Mouse (Mus musculus) liver, postnatal 0 days (tissue): Measurements from ENCODE around the gene B4galt2. TPM values are rescaled to one million over a fixed set of nuclear protein-coding genes. Genes with fewer than 3 reads are reported as not detected.

Source experiments
- ATAC-seq: fragments of 200-750 bp; cut with Nextera tagmentation; 2 replicates; pipeline ENCODE4 v1.8.0; 2017; ENCODE audit warnings: mild to moderate bottlenecking, moderate library complexity
- DNase-seq: peaks from one replicate; pipeline ENCODE4 v3.0.0-alpha.2; 2016
- H3K27ac ChIP-seq: fragments of 300-500 bp; sonication (generic); 2 replicates; pipeline ENCODE4 v1.5.1; 2014; ENCODE audit warnings: antibody characterized with exemption, moderate library complexity, mild to moderate bottlenecking, low read depth
- H3K27me3 ChIP-seq: fragments of 300-500 bp; sonication (generic); 2 replicates; pipeline ENCODE4 v1.6.1; 2014; ENCODE audit warnings: low read length, control low read depth, mixed read lengths; ENCODE audit not compliant: insufficient read depth
- H3K36me3 ChIP-seq: fragments of 300-500 bp; sonication (generic); replicated peaks from 2 replicates; pipeline ENCODE4 v1.6.1; 2014; ENCODE audit warnings: mild to moderate bottlenecking, control low read depth, low read length, moderate library complexity, mixed read lengths; ENCODE audit not compliant: insufficient read depth
- H3K4me1 ChIP-seq: fragments of 300-500 bp; sonication (generic); 2 replicates; pipeline ENCODE4 v1.6.1; 2014; ENCODE audit warnings: antibody characterized with exemption, mild to moderate bottlenecking, control low read depth; ENCODE audit not compliant: insufficient read depth
- H3K4me2 ChIP-seq: fragments of 300-500 bp; sonication (generic); 2 replicates; pipeline ENCODE4 v1.6.1; 2014; ENCODE audit warnings: low read depth, mild to moderate bottlenecking, low read length, moderate library complexity, mixed read lengths
- H3K4me3 ChIP-seq: fragments of 300-500 bp; sonication (generic); 2 replicates; pipeline ENCODE4 v1.5.1; 2014; ENCODE audit warnings: low read depth, low read length
- H3K9ac ChIP-seq: fragments of 300-500 bp; sonication (generic); replicated peaks from 2 replicates; pipeline ENCODE4 v1.6.1; 2014; ENCODE audit warnings: mild to moderate bottlenecking, moderate library complexity
- H3K9me3 ChIP-seq: fragments of 300-500 bp; sonication (generic); 2 replicates; pipeline ENCODE4 v1.6.1; 2016; ENCODE audit warnings: mild to moderate bottlenecking, control low read depth, low read length, mixed read lengths
- CTCF ChIP-seq: sonication (generic); IDR thresholded peaks from 2 replicates; pipeline ENCODE4 v1.5.1; 2016; ENCODE audit warnings: antibody characterized with exemption, low read depth
- EP300 ChIP-seq: IDR thresholded peaks from 2 replicates; pipeline ENCODE4 v1.6.1; 2016; ENCODE audit warnings: antibody characterized with exemption, low read depth, mild to moderate bottlenecking
- WGBS: fragments of 180-500 bp; shearing (Covaris S2); extraction: QIAGEN DNeasy Blood & Tissue Kit; methylation state at CpG from one replicate; pipeline ENCODE4 v1.1.7; 2014; ENCODE audit not compliant: insufficient replicate concordance; 5-methylcytosine and 5-hydroxymethylcytosine counted together
- polyA plus RNA-seq: library from polyadenylated mRNA; unstranded; fragments of >200 nt; fragmentation: Nextera tagmentation; extraction: Ambion mirVana; gene quantifications from 2 replicates; pipeline ENCODE4 v1.2.1, GENCODE M21; 2015

B4galt2 gene
- polyA plus RNA-seq, 1 experiment from 2014 or later, result 0.67 TPM

- 41% methylated on average over 3 of the region's 3 CpGs for WGBS
- Histone ChIP-seq H3K4me2 (peak within 1 kb of the TSS; percentile 93), H3K9me3 (no peaks in the 10 kb centered on the region), H3K4me3 (peak within 1 kb of the TSS; percentile 80), H3K4me1 (peaks cover 42% of the 10 kb centered on the region), H3K9ac (peak within 1 kb of the TSS; percentile 85), H3K27ac (peak within 1 kb of the TSS; percentile 96), H3K27me3 (no peaks in the 10 kb centered on the region; the same call in 1 of the 2 replicates), H3K36me3 (peaks cover 9% of the 10 kb centered on the region)
- DNase-seq (no peak), ATAC-seq (no peak)
- TF ChIP-seq EP300, result no peak
- TF ChIP-seq CTCF, result no peak
These were observed 48.8 kb downstream of the B4galt2 start, which contains the start of gene Slc6a9 for GRCm38 (mm10) chr4:117834457-117834844. Gene Slc6a9 (plus strand): TSS chr4:117834506.

DNA sequence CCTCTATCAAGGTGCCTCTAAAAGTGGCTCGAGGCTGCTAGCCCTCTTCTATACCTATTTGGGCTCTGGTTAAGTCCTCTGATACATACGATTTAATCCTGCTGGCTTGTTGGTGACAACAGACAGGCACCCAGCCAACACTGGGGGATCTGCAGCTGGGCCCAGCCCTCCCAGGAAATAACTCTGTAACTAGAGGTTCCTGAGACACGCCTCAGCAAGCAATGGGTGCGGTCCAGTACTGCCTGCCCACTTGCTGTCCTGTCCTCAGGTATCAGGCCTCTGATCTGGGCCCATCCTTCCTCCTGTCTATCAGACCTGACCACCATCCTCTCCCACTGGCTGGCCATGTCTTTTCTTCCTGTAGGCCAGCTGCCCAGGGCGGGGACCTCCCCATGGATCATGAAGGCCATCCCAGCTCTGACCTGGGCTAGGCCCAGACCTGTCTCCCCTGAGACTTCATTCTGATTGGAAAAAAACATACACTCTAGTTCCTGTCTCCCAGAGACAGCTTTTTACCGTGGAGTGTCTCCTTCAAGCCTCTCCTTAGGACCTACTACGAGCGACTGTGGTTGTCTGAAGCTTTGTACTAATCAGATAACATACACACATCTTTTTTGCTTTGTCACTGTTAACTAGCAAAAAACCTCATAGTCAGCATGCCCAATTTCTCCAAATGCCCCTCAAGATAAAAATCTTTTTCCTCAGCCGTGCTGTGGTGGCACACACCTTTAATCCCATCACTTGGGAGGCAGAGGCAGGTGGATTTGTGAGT, 51.2 kb downstream of the B4galt2 start:
- Histone ChIP-seq H3K4me3 (no peak overlapping the region), H3K9ac (peak overlapping the region; percentile 66), H3K27ac (peak overlapping the region; percentile 96), H3K9me3 (no peaks in the 10 kb centered on the region), H3K4me2 (peak overlapping the region; percentile 63), H3K4me1 (peaks cover 49% of the 10 kb centered on the region), H3K36me3 (no peaks in the 10 kb centered on the region), H3K27me3 (no peaks in the 10 kb centered on the region; the same call in 1 of the 2 replicates)
- WGBS, result 50% methylated on average over 9 of the region's 9 CpGs
- DNase-seq (peak; percentile 76), ATAC-seq (peak; percentile 18)
- peak; percentile 85 for TF ChIP-seq EP300
- no peak for TF ChIP-seq CTCF

- Histone ChIP-seq H3K4me1 (peaks cover 49% of the 10 kb centered on the region), H3K36me3 (no peaks in the 10 kb centered on the region), H3K4me3 (no peak overlapping the region), H3K4me2 (peak overlapping the region; percentile 63), H3K9ac (peak overlapping the region; percentile 66), H3K27me3 (no peaks in the 10 kb centered on the region; the same call in 1 of the 2 replicates), H3K27ac (peak overlapping the region; percentile 96), H3K9me3 (no peaks in the 10 kb centered on the region)
- WGBS, result 54% methylated on average over 2 of the region's 2 CpGs
- no peak for TF ChIP-seq CTCF
- no peak for TF ChIP-seq EP300
- ATAC-seq (no peak), DNase-seq (no peak)
These were observed 51.8 kb downstream of the B4galt2 start for GRCm38 (mm10) chr4:117831499-117831898.

DNA sequence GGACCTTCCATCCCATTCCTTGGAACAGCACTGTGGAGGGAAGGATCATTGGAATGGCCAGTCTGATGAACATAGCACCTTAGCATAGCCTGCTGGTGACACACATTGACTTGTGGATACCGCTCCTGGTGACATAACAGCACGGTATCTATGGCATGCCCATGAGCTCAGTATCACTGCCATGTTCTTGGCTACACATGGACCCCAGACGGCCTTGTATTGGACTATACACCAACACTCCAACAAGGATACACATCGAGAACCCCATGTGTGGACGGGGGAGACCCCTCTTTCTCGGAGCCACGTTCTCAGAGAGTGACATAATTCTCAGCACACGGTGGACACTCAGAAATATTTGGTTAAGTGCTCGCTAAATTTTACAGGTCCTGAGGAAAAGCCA, 52.5 kb downstream of the B4galt2 start:
- peak overlapping the region; percentile 73 for H3K4me2 ChIP-seq
- peaks cover 49% of the 10 kb centered on the region for H3K4me1 ChIP-seq
- TF ChIP-seq EP300 (no peak), CTCF (no peak)
- 79% methylated on average over 9 of the region's 9 CpGs for WGBS
- H3K27ac ChIP-seq, result peak overlapping the region; percentile 96
- ATAC-seq (no peak), DNase-seq (no peak)
- peak overlapping the region; percentile 66 for H3K9ac ChIP-seq
- H3K36me3 ChIP-seq, result no peaks in the 10 kb centered on the region
- no peak overlapping the region for H3K4me3 ChIP-seq
- H3K27me3 ChIP-seq, result no peaks in the 10 kb centered on the region; the same call in 1 of the 2 replicates
- no peaks in the 10 kb centered on the region for H3K9me3 ChIP-seq

DNA sequence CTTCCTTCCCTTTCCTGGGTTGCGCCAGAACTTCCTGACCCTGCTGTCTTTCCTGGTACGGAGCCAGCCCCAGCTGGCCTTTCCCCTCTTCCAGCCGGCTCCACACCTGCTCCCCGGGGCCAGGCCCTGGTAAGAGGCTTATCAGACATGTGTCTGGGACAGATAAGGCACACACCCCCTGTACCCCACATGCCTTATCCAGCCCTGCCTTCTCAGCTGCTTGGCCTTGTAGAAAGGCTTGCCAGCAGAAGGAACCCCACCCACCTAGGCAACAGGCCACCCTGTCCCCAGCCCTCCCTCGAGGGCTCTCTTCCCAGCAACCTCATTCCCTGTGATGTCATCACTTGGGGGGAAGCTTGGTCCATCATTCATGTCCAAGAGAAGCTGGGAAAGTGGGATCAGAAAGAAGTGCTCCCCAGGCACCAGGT, 53.1 kb downstream of the B4galt2 start:
- Histone ChIP-seq H3K4me1 (peaks cover 49% of the 10 kb centered on the region), H3K27me3 (0 out of 2 replicates have a peak, but pooled peaks cover 3% of the 10 kb centered on the region), H3K27ac (peak overlapping the region; percentile 96), H3K9ac (peak overlapping the region; percentile 66), H3K36me3 (no peaks in the 10 kb centered on the region), H3K9me3 (no peaks in the 10 kb centered on the region), H3K4me3 (peak overlapping the region; percentile 24), H3K4me2 (peak overlapping the region; percentile 73)
- WGBS, result 9% methylated on average over 5 of the region's 5 CpGs
- peak; percentile 90 for ATAC-seq
- peak; percentile 99 for TF ChIP-seq EP300
- TF ChIP-seq CTCF, result no peak
- peak; percentile 84 for DNase-seq

- WGBS, result 10% methylated on average over 12 of the region's 12 CpGs
- peaks cover 45% of the 10 kb centered on the region for H3K4me1 ChIP-seq
- DNase-seq (peak; percentile 83), ATAC-seq (peak; percentile 59)
- peak overlapping the region; percentile 66 for H3K9ac ChIP-seq
- 0 out of 2 replicates have a peak, but pooled peaks cover 3% of the 10 kb centered on the region for H3K27me3 ChIP-seq
- H3K4me3 ChIP-seq, result peak overlapping the region; percentile 24
- H3K36me3 ChIP-seq, result no peaks in the 10 kb centered on the region
- H3K27ac ChIP-seq, result peak overlapping the region; percentile 84
- H3K4me2 ChIP-seq, result peak overlapping the region; percentile 73
- H3K9me3 ChIP-seq, result no peaks in the 10 kb centered on the region
- peak; percentile 67; the same call in 1 of the 2 replicates for TF ChIP-seq EP300
- TF ChIP-seq CTCF, result peak; percentile 98
These were observed 53.8 kb downstream of the B4galt2 start for GRCm38 (mm10) chr4:117829260-117830123.
